Mouse (Mus musculus) activated CD4-positive, CD25-positive, alpha-beta regulatory T cell, adult 4 months (primary cell): ENCODE results near the gene 2810459M11Rik. TPM values are rescaled to one million over a fixed set of nuclear protein-coding genes. Genes with fewer than 3 reads are reported as not detected.

ENCODE experiments used
- ATAC-seq: one replicate; pipeline ENCODE4 v1.8.0; 2017
- polyA plus RNA-seq, 2 experiments: library from polyadenylated mRNA; unstranded; fragments of 100-300 nt; shearing (Covaris generic); gene quantifications; one replicate each; pipeline ENCODE4 v1.2.1; 2017

Gene 2810459M11Rik
- polyA plus RNA-seq, 2 experiments from 2014 or later, result 0.21 TPM; not detected in 1

DNA sequence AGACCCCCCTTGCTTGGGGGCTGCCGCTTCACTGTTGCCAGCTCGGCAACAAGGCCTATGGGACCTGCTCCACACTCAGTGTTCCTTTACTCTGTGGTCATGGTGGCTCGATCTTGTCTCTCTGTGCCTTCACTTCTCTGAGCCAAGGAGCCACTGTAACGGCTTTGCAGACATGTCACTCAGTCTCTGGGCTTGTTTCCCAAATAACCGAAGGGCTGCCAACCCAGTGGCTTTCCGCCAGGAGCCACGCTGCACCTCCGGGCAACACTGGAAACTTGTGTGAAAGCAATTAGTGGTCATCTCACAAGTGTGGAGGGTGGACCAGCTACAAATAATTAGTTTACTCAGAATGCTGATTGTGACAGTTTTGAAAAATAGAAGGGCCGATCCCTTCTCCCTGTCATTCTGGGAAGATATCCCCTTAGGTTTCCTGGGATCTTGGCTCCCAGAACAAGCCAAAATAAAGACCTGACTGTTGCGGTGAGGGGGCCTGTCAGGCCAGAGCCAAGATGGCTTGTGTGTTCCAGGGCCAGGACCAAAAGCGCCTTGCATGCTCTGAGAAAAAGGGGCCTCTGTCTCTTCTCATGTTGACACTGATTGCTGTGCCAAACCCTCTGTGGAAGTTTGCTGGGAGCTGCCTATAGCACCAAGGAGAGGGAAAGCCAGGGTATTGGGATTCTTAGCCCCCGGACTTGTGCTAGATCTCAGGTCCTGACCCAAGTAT, 7.7 kb downstream of the 2810459M11Rik start:
- no peak for ATAC-seq

DNA sequence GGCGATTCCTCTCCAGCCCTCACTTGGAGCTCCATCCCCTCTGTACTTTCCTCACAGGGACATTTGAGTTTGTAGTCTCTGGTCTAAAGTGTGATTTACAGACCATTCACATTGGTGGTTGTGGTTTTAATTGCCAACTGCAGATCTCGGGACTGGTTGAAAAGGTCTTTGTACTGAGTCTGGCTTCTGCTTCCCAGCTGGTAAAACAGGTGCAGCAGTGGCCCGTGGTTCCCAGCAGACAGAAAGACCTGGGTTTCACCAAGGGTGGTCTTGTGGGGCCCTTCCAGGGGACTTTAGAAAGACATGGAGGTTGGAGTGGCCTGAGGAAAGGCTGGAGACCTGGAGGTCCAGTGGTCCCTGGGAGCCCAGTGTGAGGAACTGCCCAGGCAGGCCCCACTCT, 9.3 kb downstream of the 2810459M11Rik start:
- ATAC-seq, result no peak

DNA sequence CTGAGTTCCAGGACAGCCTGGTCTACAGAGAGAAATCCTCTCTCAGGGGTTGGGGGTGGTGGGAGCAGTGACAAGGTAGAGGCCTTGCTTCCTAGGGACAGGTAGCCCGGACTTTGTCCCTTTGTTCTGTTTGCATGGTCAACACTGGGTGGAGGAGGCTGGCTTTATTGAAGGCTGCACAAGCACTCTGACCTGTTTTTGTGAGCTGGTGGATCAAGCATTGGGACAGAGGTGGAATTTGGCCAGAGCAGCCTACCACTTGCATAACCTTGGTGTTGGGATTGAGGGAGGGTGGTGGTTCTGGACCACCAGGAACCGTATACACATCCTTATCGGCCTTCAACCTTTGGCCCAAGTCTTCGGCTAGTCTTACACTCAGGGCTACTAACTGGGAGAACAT, 10.6 kb downstream of the 2810459M11Rik start:
- no peak for ATAC-seq

DNA sequence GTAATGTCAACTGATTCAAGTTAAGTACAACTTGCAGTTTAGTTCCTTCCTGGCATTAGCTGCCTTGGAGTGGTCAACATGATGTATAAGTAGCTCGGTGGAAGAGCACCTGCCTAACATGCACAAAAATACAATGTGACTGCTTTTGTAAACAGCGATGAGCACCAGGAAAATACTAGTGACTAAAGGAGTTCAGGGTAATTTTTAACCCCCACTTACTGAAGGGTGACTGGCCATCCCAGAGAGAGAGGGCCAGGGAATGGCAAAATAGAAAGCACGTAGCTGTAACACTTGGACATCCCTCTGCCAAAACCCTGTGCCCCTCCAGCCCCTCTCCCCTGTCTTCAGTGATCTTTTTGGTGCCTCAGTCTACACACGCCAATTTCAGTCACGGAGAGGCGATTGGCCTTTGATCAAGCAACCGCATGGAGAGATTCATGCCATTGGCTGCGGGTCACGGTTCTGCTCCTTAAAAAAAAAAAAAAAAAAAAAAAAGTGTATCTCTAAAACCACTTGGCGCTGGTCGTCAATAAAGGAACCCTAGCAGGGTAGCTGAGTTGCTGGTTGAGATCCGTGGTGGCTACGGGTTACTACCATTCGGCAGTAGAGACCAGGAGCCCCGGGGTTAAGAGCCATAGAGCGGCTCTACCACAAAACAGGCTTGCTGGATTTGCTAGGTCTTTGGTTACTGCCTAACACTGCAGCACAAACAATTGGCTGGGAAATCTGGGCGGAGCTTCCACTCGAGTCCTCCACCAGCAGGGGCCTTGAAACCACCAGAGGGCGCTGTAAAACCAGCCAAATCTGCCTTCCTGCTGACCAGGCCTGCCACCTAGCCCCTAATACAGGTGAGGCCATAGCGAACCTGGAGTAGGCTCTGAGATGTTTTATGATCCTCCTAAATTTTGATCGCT, 13.4 kb downstream of the 2810459M11Rik start:
- ATAC-seq, result peak; percentile 73

DNA sequence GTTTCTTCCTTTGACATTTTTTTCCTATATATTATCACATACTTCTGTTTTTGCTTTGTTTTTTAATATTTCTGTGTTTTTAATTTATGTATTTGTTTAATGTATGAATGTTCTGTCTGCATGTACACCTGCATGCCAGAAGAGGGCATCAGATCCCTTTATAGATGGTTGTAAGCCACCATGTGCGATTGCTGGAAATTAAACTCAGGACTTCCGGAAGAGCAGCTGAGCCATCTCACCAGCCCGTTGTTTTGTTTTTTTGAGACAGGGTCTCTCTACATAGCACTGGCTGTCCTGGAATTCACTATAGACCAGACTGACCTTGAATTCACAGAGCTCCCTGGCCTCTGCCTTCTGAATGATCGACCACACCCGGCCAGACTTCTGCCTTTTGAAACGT, 16.9 kb downstream of the 2810459M11Rik start:
- ATAC-seq, result no peak

DNA sequence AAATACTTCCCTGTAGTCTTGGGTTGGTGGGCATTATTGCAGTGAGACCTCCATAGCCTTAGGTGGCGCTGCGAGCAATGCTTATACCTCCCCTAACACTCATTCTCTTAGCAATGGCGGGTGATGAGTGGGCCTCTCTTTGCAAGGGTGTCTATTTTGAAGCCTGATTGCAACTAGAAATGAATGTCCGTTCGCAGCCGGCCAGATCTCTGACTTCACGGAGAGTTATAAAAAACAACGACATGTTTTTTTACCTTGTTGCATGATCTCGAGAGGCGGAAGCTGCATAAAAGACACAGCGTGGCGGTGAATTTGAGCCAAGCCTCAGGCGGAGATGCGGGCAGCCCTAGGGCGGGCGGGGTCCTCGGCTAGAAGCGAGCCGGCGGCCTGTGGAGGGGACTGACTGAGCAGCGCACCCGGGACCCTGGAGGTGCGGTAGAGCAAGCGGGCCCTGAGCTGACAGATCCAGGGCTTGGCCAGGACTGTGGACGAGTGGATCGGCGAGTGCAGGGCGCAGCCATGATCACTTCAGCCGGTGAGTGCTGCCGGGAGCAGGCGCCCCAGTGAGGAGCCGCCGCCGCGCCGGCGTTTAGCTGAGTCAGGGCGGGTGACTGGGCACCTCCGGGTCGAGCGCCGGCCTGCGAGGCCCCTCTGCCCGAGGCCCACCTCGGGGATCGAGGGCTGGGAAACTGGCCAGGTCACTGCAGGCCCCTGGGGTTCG, 18.8 kb downstream of the 2810459M11Rik start, which contains the start of gene Psmd1:
Psmd1 (plus strand) TSS at position 117 of the 721 bp plus-strand sequence.
- peak; percentile 86 for ATAC-seq

DNA sequence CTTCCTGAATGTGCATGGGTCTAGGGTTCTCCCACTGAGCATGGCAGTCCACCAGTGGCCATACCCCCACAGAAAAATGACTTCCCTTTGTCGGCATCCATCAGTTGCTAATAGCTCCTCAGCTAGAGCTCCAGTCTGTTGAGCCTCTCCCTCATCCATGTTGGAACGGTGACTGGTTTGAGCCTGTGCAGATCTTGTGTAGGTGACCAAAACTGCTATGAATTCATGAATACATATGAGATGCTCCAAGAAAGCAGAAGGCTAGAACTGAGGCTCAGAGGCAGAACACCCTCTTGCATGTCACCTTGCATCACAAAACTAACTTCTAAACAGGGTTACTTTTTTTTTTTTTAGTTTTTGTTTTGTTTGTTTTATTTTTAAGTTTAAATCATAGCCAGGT, 30.9 kb downstream of the 2810459M11Rik start:
- no peak for ATAC-seq

DNA sequence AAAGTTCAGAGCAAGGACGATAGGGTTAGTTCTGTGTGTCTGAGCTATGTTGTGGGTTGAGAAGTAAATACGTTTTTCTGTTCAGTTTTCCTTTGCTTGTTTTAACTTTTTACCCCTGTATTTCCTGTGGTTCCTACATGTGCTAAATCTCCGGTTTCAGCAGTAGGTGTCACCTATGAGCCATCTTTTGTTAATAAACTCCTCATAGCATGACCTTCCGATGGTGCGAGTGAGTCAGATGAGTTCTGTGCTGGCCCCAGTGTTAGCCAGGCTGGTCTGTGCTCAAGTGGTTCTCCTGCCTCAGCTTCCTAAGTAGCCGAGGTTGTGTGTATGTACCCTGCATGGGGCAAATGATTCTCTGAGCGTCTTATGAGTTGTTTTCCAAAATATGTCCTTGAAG, 48.8 kb downstream of the 2810459M11Rik start:
- ATAC-seq, result no peak

DNA sequence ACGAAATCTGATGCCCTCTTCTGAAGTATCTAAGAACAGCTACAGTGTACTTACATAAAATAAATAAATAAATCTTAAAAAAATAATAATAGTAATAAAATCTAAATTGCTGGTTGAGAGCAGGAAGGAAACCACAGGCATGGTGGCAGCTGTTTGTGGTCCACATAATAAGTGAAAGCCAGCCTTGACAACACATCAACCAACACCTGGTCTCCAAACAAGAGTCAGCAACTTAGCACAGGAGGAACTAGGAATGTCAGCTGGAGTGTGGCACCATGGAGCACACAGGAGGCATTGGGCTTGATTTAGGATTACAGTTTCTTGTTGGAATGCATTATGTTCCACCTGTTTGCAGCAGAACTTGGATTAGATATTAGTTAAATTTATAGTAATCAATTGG, 59.4 kb downstream of the 2810459M11Rik start:
- no peak for ATAC-seq

Other genes starting within 250 kb of the 2810459M11Rik start
- gene Itm2c, start 151.6 kb upstream of the 2810459M11Rik start, polyA plus RNA-seq, result 100 to 1,000 TPM in 1 of 2 experiments, 10 to 100 TPM in 1; 75.8 to 126 TPM
- gene 4933407L21Rik, start 117.4 kb upstream of the 2810459M11Rik start, polyA plus RNA-seq, result 1 to 10 TPM in 1 of 2 experiments, under 1 TPM in 1; 0.51 to 1.5 TPM
- gene Gpr55, start 84.9 kb upstream of the 2810459M11Rik start, polyA plus RNA-seq, result 1 to 10 TPM; 1.9 to 6.8 TPM
- under 1 TPM in 1 of 2 experiments, not detected in 1; 0.49 TPM for gene Spata3, start 29.0 kb upstream of the 2810459M11Rik start, polyA plus RNA-seq
- 10 to 100 TPM; 79.9 to 86.8 TPM for gene Psmd1, start 18.5 kb downstream of the 2810459M11Rik start, polyA plus RNA-seq
- gene Htr2b, start 66.1 kb downstream of the 2810459M11Rik start, polyA plus RNA-seq, result under 1 TPM in 1 of 2 experiments, not detected in 1; 0.45 TPM
- not detected for gene Gm21972, start 87.8 kb downstream of the 2810459M11Rik start, polyA plus RNA-seq
- gene Armc9, start 108.9 kb downstream of the 2810459M11Rik start, polyA plus RNA-seq, result 1 to 10 TPM; 3.8 to 7.7 TPM